Mouse (Mus musculus) heart, adult 2 months (tissue): ENCODE data around the gene Pgbd1. TPM values are rescaled to one million over a fixed set of nuclear protein-coding genes. Genes with fewer than 3 reads are reported as not detected.

Source experiments
- DNase-seq, 2 experiments: peaks; one replicate each; pipeline ENCODE4 v3.0.0; 2021
- H3K27ac ChIP-seq: fragments of 200-600 bp; 2 replicates; pipeline ENCODE4 v1.8.1; 2022
- H3K27me3 ChIP-seq: fragments of 200-500 bp; 2 replicates; pipeline ENCODE4 v1.6.1; 2012; ENCODE audit warnings: mild to moderate bottlenecking, low read length, inconsistent platforms, mixed read lengths; ENCODE audit not compliant: control insufficient read depth, insufficient read depth
- H3K36me3 ChIP-seq: fragments of 200-500 bp; 2 replicates; pipeline ENCODE4 v1.6.1; 2012; ENCODE audit warnings: low read length, inconsistent platforms; ENCODE audit not compliant: control insufficient read depth, insufficient read depth
- H3K4me1 ChIP-seq: fragments of 200-500 bp; 2 replicates; pipeline ENCODE4 v1.6.1; 2011; ENCODE audit warnings: low read length; ENCODE audit not compliant: control insufficient read depth, insufficient read depth
- H3K4me3 ChIP-seq: fragments of 200-600 bp; 2 replicates; pipeline ENCODE4 v1.8.1; 2022
- H3K79me2 ChIP-seq: fragments of 200-500 bp; replicated peaks from 2 replicates; pipeline ENCODE4 v1.6.1; 2012; ENCODE audit warnings: mild to moderate bottlenecking, inconsistent platforms, low read length, moderate library complexity, mixed read lengths; ENCODE audit not compliant: control insufficient read depth, insufficient read depth
- H3K9ac ChIP-seq: fragments of 200-500 bp; 2 replicates; pipeline ENCODE4 v1.6.1; 2012; ENCODE audit warnings: low read depth, mild to moderate bottlenecking, control low read depth, inconsistent platforms, low read length, mixed read lengths
- CTCF ChIP-seq: fragments of 200-600 bp; IDR thresholded peaks from 2 replicates; pipeline ENCODE4 v1.8.1; 2022; ENCODE audit warnings: antibody characterized with exemption, mild to moderate bottlenecking, moderate library complexity
- EP300 ChIP-seq: fragments of 200-500 bp; IDR thresholded peaks from 2 replicates; pipeline ENCODE4 v1.6.1; 2011; ENCODE audit warnings: low read depth, low read length, control low read depth; ENCODE audit not compliant: insufficient read depth
- POLR2A ChIP-seq: fragments of 200-500 bp; IDR thresholded peaks from 2 replicates; pipeline ENCODE4 v1.6.1; 2011; ENCODE audit warnings: mild to moderate bottlenecking, low read depth, low read length, control low read depth; ENCODE audit not compliant: insufficient read depth
- WGBS: fragments of 180-500 bp; shearing (Covaris S2); methylation state at CpG from one replicate; pipeline ENCODE4 v1.1.7; 2018; 5-methylcytosine and 5-hydroxymethylcytosine counted together
- intact Hi-C: fragments of 180-260 bp; cut with DNase I; formaldehyde crosslinking; loops from one replicate; pipeline ENCODE4 v1.15.1; 2025
- polyA plus RNA-seq: library from polyadenylated mRNA; depleted of rRNA; stranded (reverse); fragments of >200 nt; gene quantifications from 2 replicates; pipeline ENCODE4 v1.2.3, GENCODE M21; 2012
- total RNA-seq, 2 experiments: library from RNA; stranded (reverse); gene quantifications; 2 replicates each; pipeline ENCODE4 v1.2.3; 2021

Gene Pgbd1
- total and polyA plus RNA-seq, 3 experiments = 0.41 to 0.50 (median 0.43) TPM

DNA sequence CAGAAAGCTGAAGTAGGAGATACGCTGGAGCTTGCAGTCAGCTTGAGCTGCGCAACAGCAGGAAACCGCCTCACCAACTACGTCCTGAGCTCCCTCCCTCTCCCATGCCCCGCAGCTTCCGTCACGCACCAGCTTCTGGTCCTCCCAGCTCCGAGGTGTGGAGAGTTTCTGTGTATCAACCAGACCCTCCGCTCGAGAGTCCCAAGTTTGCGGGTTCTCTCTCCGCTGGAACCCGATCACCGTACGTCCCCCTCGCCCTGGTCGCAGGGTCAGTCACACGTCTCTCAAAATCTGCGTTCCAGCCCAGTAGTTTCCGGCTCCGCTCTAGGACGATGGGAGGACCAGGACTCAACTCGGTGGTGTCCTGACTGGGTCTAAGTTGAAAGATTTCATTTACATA, 12.6 kb upstream of the Pgbd1 start, which contains the start of gene Zscan26:
Gene Zscan26 (minus strand): TSS at position 282 of the 400 bp plus-strand sequence.
- H3K36me3 ChIP-seq = peaks cover 34% of the 10 kb centered on the region
- peak within 1 kb of the TSS; percentile 65 for H3K9ac ChIP-seq
- DNase-seq = peak; percentile 88 to 90
- H3K4me3 ChIP-seq = peak within 1 kb of the TSS; percentile 62
- peaks cover 1% of the 10 kb centered on the region for H3K79me2 ChIP-seq
- intact Hi-C loops = loop anchor here (1.0 to 5.0 kb wide), 6 partner anchors 25 to 281 kb away; partner anchors contain the start of genes Gm10065, Zkscan3, Zkscan4 and Zkscan8
- peak; percentile 84 for TF ChIP-seq EP300
- TF ChIP-seq POLR2A = peak; percentile 90
- no peak for TF ChIP-seq CTCF
- no peaks in the 10 kb centered on the region for H3K27me3 ChIP-seq
- H3K4me1 ChIP-seq = peaks cover 4% of the 10 kb centered on the region
- WGBS = under 1% methylated on average over 23 of the region's 23 CpGs
- peak within 1 kb of the TSS; percentile 95 for H3K27ac ChIP-seq

DNA sequence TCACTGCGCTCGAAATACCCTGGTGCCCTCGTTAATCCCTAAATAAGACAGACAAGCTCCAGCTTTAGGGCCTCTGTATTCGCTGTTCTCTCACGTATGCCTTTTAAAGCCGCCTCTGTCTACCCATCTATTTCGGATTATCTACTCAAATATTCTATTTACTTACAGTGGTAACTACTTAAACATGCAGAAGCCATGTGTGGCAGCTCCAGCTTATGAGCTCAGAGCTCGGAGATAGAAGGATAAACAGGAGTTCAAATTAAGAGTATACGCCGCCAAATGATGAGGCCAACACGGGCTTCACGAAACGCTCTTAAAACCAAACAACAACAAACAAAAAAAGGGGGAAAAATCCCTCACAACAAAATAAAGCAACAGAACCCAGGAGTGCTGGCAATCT, 12.2 kb upstream of the Pgbd1 start:
- TF ChIP-seq CTCF = no peak
- no peak for TF ChIP-seq EP300
- intact Hi-C loops = loop anchor here (1.0 to 5.0 kb wide), 6 partner anchors 26 to 281 kb away; partner anchors contain the start of genes Gm10065, Zkscan3, Zkscan4 and Zkscan8

GRCm38 (mm10) chr13:21447856-21448614, 7.2 kb upstream of the Pgbd1 start:
- no peak overlapping the region for H3K4me3 ChIP-seq
- peaks cover 4% of the 10 kb centered on the region for H3K4me1 ChIP-seq
- no peak overlapping the region for H3K27ac ChIP-seq
- H3K79me2 ChIP-seq = peaks cover 1% of the 10 kb centered on the region
- H3K9ac ChIP-seq = no peak overlapping the region
- H3K36me3 ChIP-seq = peaks cover 49% of the 10 kb centered on the region
- H3K27me3 ChIP-seq = no peaks in the 10 kb centered on the region
- no peak for DNase-seq
- TF ChIP-seq EP300 = no peak
- TF ChIP-seq CTCF = no peak
- TF ChIP-seq POLR2A = no peak
- WGBS = 82% methylated on average over 16 of the region's 16 CpGs
- intact Hi-C loops = no loop called here

More for the DNA sequence above, 12.2 kb upstream of the Pgbd1 start:
- Histone ChIP-seq H3K36me3 (peaks cover 34% of the 10 kb centered on the region), H3K79me2 (peaks cover 1% of the 10 kb centered on the region), H3K27me3 (no peaks in the 10 kb centered on the region), H3K27ac (peak overlapping the region; percentile 95), H3K4me1 (peaks cover 4% of the 10 kb centered on the region), H3K9ac (peak overlapping the region; percentile 65), H3K4me3 (peak overlapping the region; percentile 62)
- WGBS = under 1% methylated on average over 13 of the region's 13 CpGs
- DNase-seq = no peak

DNA sequence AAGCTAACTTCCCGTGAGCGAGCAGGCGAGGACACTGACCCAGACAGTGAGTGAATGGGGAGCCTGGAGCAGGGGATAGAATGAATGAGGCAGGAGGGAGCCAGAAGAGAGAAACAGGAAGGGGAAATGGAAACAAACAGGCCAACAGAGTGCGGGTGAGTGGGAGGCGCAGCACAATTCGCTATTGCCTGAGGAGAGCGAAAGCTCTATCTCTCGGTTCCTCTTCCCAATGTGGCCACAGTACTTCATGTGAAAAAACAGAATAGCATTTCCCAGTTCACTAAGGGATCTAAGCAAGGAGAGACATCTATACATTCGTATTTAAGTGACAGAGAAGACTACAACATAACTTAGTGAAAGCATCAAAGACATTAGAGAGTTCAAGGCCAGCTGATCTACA, 5.9 kb upstream of the Pgbd1 start:
- TF ChIP-seq EP300 = no peak
- TF ChIP-seq POLR2A = no peak
- no peak for TF ChIP-seq CTCF
- no peaks in the 10 kb centered on the region for H3K27me3 ChIP-seq
- H3K36me3 ChIP-seq = peaks cover 42% of the 10 kb centered on the region
- DNase-seq = peak in 1 of 2 experiments; percentile 5
- peaks cover 1% of the 10 kb centered on the region for H3K79me2 ChIP-seq
- intact Hi-C loops = no loop called here
- no peak overlapping the region for H3K9ac ChIP-seq
- 67% methylated on average over 9 of the region's 9 CpGs for WGBS
- no peak overlapping the region for H3K27ac ChIP-seq
- H3K4me3 ChIP-seq = no peak overlapping the region
- H3K4me1 ChIP-seq = peaks cover 2% of the 10 kb centered on the region

DNA sequence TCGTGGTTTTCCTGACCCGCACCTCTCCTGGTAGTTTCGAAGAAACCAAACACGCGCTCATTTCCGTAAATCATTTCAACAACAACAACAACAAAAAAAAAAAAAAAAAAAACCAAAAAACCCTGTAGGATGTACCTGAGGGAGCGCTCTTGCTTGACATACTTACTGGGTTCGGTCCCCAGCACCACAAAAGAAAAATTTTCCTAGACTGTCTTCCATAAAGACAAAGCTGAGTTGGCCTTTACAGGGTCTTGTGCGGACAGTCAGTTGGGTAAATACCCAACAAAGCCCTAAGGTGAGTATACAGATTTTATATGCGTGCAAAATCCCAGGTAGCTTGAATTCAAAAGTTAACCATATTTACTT, 332 bp upstream of the Pgbd1 start:
- Histone ChIP-seq H3K27me3 (no peaks in the 10 kb centered on the region), H3K4me3 (peak overlapping the region; percentile 58), H3K79me2 (no peaks in the 10 kb centered on the region), H3K36me3 (peaks cover 11% of the 10 kb centered on the region), H3K4me1 (0 out of 2 replicates have a peak, but pooled peaks cover 3% of the 10 kb centered on the region), H3K9ac (peak overlapping the region; percentile 33), H3K27ac (peak overlapping the region; percentile 60)
- DNase-seq = no peak
- WGBS = 27% methylated on average over 10 of the region's 10 CpGs
- TF ChIP-seq POLR2A = no peak
- no peak for TF ChIP-seq EP300
- TF ChIP-seq CTCF = no peak
- intact Hi-C loops = no loop called here

DNA sequence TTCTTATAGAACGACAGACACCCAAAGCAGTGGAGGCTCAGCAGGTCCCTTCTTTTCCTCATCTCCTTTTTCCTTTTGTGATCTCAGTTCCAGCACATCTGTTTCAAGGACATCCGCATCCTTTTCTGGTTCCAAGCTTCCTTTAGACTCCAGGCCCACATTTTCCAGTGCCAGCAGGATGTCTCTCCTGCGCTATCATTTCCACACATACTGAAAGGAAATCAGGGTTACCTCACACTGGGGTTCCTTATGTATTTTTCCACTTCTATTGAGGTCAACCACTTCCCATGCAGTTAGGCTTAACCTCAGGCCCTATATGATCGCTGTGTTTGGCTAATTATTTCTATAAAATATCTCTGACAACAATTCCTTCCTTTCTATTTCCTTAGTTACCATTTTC, 5.4 kb downstream of the Pgbd1 start:
- DNase-seq = no peak
- no peaks in the 10 kb centered on the region; the same call in 1 of the 2 replicates for H3K36me3 ChIP-seq
- TF ChIP-seq POLR2A (no peak), CTCF (no peak), EP300 (no peak)
- no peak overlapping the region for H3K9ac ChIP-seq
- intact Hi-C loops = no loop called here
- no peaks in the 10 kb centered on the region for H3K27me3 ChIP-seq
- no peaks in the 10 kb centered on the region for H3K79me2 ChIP-seq
- 0 out of 2 replicates have a peak, but pooled peaks cover 3% of the 10 kb centered on the region for H3K4me1 ChIP-seq
- no peak overlapping the region for H3K27ac ChIP-seq
- H3K4me3 ChIP-seq = no peak overlapping the region
- 51% methylated on average over 4 of the region's 4 CpGs for WGBS
